Mouse (Mus musculus): ENCODE results near the gene Nradd. TPM values are rescaled to one million over a fixed set of nuclear protein-coding genes. Genes with fewer than 3 reads are reported as not detected.

Nradd gene
- total and polyA plus RNA-seq, 2 experiments from 2014 or later, result 17.4 to 23.2 TPM

DNA sequence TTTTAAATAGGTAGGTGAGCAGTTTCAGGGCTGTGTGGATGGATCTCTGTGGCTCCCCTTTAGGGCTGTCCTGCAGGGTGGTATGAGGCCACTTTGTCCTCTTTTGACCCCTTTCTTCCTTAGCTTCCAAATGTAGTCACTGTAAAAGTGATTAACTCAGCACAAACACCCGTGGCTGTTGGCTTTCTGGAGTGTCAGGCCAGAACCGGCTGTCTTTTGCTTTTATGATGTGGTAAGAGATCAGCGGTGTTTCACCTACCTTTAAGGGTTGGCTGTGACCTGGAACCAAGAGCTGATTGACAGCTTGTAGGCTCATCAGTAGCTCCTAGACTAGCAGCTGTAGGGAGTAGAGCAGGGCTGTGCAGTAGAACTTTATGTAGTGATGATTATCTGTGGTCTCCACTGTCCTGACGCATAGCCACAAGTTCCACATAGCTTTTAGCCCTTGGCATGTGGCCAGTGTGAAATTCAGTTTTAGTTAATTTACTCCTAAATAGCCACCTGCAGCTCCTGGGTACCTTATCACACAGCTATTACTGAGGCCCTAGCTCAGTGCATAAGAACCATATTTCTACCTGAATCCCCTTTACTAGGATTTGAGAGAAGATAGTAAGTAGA is 43.1 kb upstream of the Nradd start:
- Histone ChIP-seq H3K9me3 (ENCODE audit: low read length) (no peaks in the 10 kb centered on the region), H3K4me2 (ENCODE audit: low read depth, low read length, poor library complexity, severe bottlenecking) (no peak overlapping the region), H3K27me3 (ENCODE audit: insufficient read depth, low read length) (no peaks in the 10 kb centered on the region), H3K9ac (replicated peaks; ENCODE audit: low read length, poor library complexity, severe bottlenecking) (no peak overlapping the region), H3K4me3 (ENCODE audit: low read depth, low read length) (no peak overlapping the region), H3K27ac (ENCODE audit: low read depth, low read length) (no peak overlapping the region), H3K4me1 (ENCODE audit: insufficient read depth, low read length) (no peaks in the 10 kb centered on the region), H3K36me3 (ENCODE audit: insufficient read depth, low read length) (no peaks in the 10 kb centered on the region)
- no peak for TF ChIP-seq CTCF (IDR thresholded peaks at IDR 0.05)
- ATAC-seq (ENCODE audit: low FRiP score) (no peak), DNase-seq (ENCODE audit: low spot score) (no peak)
- 80% methylated on average over 4 of the region's 4 CpGs for WGBS

DNA sequence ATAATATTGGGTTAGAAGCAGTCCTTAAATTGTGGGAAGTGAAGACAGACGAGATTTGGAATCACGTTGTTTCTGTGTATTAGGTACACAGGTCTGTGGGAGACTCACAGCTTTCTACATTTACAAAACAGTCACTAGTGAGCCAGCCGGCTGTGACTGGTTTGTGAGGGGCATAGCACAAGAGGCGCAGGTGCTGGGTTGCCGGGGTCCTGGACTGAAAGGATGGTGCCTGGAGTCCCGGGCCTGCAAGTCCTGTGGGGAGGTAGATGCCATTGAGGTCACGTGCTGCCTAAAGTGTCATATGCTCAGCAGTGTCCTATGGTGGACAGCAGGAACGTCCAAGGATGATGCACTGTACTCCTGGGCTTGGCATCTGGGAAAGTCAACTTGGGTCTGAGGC is 42.1 kb upstream of the Nradd start:
- no peak for ATAC-seq (ENCODE audit: low FRiP score)
- no peaks in the 10 kb centered on the region for H3K27me3 ChIP-seq (ENCODE audit: insufficient read depth, low read length)
- DNase-seq (ENCODE audit: low spot score), result no peak
- no peak overlapping the region for H3K9ac ChIP-seq (replicated peaks; ENCODE audit: low read length, poor library complexity, severe bottlenecking)
- no peaks in the 10 kb centered on the region for H3K36me3 ChIP-seq (ENCODE audit: insufficient read depth, low read length)
- H3K4me2 ChIP-seq (ENCODE audit: low read depth, low read length, poor library complexity, severe bottlenecking), result no peak overlapping the region; the same call in 1 of the 2 replicates
- H3K9me3 ChIP-seq (ENCODE audit: low read length), result no peaks in the 10 kb centered on the region
- no peak for TF ChIP-seq CTCF (IDR thresholded peaks at IDR 0.05)
- H3K4me3 ChIP-seq (ENCODE audit: low read depth, low read length), result no peak overlapping the region
- H3K27ac ChIP-seq (ENCODE audit: low read depth, low read length), result no peak overlapping the region
- H3K4me1 ChIP-seq (ENCODE audit: insufficient read depth, low read length), result no peaks in the 10 kb centered on the region
- 34% methylated on average over 8 of the region's 8 CpGs for WGBS

DNA sequence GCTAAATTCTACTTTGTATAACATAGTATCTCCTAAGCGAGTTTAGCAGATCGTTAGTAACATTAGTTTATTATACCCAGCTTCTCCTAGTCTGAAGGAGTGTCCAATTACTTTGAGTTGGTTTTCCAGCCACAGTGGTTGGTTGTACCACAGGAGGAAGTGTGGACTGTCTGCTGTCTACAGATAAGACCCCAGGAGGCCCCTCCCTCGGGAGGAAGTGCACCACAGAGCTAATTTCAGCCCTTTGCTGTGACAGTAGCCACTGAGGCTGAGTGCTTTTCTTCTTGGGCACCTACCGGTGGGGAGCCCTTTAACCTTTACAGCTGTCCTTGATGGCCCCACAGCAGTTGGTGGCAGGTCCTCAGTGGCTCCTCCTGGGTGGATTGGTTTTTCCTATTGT is 41.7 kb upstream of the Nradd start:
- no peaks in the 10 kb centered on the region for H3K36me3 ChIP-seq (ENCODE audit: insufficient read depth, low read length)
- no peak overlapping the region for H3K4me3 ChIP-seq (ENCODE audit: low read depth, low read length)
- H3K27me3 ChIP-seq (ENCODE audit: insufficient read depth, low read length), result no peaks in the 10 kb centered on the region
- DNase-seq (ENCODE audit: low spot score), result no peak
- no peaks in the 10 kb centered on the region for H3K4me1 ChIP-seq (ENCODE audit: insufficient read depth, low read length)
- no peak for TF ChIP-seq CTCF (IDR thresholded peaks at IDR 0.05)
- WGBS, result 35% methylated on average over 4 of the region's 4 CpGs
- no peak for ATAC-seq (ENCODE audit: low FRiP score)
- H3K4me2 ChIP-seq (ENCODE audit: low read depth, low read length, poor library complexity, severe bottlenecking), result no peak overlapping the region
- no peak overlapping the region for H3K9ac ChIP-seq (replicated peaks; ENCODE audit: low read length, poor library complexity, severe bottlenecking)
- H3K9me3 ChIP-seq (ENCODE audit: low read length), result no peaks in the 10 kb centered on the region
- no peak overlapping the region for H3K27ac ChIP-seq (ENCODE audit: low read depth, low read length)

DNA sequence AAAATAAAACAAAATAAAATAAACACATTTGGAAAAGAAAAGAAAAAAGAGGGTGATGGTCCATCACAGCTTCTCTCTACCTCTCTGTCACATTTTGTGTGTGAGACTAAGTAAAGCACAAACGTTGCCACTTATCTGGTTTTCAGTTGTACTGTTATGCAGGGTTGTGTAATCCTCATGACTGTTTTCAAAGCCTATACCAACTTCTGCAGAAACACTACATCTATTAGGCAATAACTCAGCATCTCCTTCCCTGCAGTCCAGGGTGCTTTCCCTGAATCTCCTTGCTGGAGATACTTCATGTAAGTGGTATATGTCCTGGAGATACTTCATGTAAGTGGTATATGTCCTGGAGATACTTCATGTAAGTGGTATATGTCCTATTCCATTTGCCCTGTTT is 38.6 kb upstream of the Nradd start:
- H3K4me2 ChIP-seq (ENCODE audit: low read depth, low read length, poor library complexity, severe bottlenecking), result no peak overlapping the region
- TF ChIP-seq CTCF (IDR thresholded peaks at IDR 0.05), result no peak
- 0 out of 2 replicates have a peak, but pooled peaks cover 3% of the 10 kb centered on the region for H3K4me1 ChIP-seq (ENCODE audit: insufficient read depth, low read length)
- no peaks in the 10 kb centered on the region for H3K9me3 ChIP-seq (ENCODE audit: low read length)
- H3K27ac ChIP-seq (ENCODE audit: low read depth, low read length), result no peak overlapping the region
- H3K36me3 ChIP-seq (ENCODE audit: insufficient read depth, low read length), result peaks cover 7% of the 10 kb centered on the region
- H3K27me3 ChIP-seq (ENCODE audit: insufficient read depth, low read length), result no peaks in the 10 kb centered on the region
- ATAC-seq (ENCODE audit: low FRiP score) (no peak), DNase-seq (ENCODE audit: low spot score) (no peak)
- no peak overlapping the region for H3K9ac ChIP-seq (replicated peaks; ENCODE audit: low read length, poor library complexity, severe bottlenecking)
- whole genome bisulfite sequencing, result 91% methylated on average over 1 of the region's 1 CpGs
- no peak overlapping the region for H3K4me3 ChIP-seq (ENCODE audit: low read depth, low read length)

DNA sequence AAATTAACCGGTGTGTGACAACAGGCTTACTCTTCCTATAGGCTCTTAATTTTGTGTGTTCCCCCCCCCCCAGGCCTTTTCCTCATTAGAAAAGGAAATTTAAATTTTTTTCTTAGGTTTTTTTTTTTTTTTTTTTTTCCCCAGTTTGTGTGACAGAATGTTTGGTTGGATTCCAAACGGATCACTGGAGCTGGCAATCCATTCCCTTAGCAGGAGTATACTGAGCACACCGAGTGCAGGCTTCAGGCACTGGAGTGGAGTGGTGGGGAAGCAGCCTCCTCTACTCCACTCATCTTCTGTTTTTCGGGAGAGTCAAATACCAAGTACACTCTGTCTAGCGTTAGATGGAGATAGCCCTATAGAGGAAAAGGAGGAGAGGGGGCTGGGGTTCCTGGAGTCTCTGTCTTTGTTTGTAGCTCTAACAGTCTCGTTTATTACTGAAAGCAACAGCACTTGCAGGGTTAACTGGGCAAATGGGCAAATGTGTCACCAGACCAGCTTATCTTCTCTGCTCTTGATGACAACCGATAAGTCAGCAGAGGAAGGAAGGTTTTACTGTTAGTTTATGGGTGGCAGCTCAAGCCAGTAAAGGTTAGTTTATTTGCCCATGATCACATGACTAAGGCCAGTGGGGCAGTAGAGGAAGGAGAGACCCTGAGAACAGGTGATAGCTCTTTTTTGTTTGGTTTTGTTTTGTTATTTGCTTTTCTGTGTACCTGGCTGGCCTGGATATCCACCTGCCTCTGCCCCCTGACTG is 36.8 kb upstream of the Nradd start:
- H3K27ac ChIP-seq (ENCODE audit: low read depth, low read length), result no peak overlapping the region
- DNase-seq (ENCODE audit: low spot score), result no peak
- no peak for TF ChIP-seq CTCF (IDR thresholded peaks at IDR 0.05)
- no peaks in the 10 kb centered on the region for H3K9me3 ChIP-seq (ENCODE audit: low read length)
- peaks cover 6% of the 10 kb centered on the region; the same call in 1 of the 2 replicates for H3K4me1 ChIP-seq (ENCODE audit: insufficient read depth, low read length)
- no peak overlapping the region for H3K9ac ChIP-seq (replicated peaks; ENCODE audit: low read length, poor library complexity, severe bottlenecking)
- H3K4me3 ChIP-seq (ENCODE audit: low read depth, low read length), result no peak overlapping the region
- ATAC-seq (ENCODE audit: low FRiP score), result no peak
- H3K4me2 ChIP-seq (ENCODE audit: low read depth, low read length, poor library complexity, severe bottlenecking), result no peak overlapping the region
- H3K36me3 ChIP-seq (ENCODE audit: insufficient read depth, low read length), result peaks cover 7% of the 10 kb centered on the region
- 89% methylated on average over 7 of the region's 7 CpGs for WGBS
- no peaks in the 10 kb centered on the region for H3K27me3 ChIP-seq (ENCODE audit: insufficient read depth, low read length)

DNA sequence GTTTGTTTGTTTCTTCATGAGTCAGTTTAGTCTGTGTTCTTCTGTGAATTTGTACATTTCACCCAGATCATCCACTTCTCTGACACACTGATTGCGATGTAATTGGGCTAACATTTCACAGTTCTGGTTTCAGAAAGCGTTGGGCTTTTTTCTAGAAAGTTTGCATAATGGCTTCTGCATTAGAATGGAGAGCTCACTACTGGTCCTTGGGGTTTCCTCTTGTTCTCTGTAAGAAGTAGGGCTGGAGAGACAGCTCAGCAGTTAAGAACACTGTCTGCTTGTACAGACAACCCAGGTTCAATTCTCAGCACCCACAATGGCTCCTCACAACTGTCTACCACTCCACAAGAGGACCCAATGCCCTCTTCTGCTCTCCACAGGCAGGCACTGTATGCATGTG is 36.0 kb upstream of the Nradd start:
- H3K27ac ChIP-seq (ENCODE audit: low read depth, low read length), result no peak overlapping the region
- H3K4me2 ChIP-seq (ENCODE audit: low read depth, low read length, poor library complexity, severe bottlenecking), result no peak overlapping the region
- no peak overlapping the region for H3K9ac ChIP-seq (replicated peaks; ENCODE audit: low read length, poor library complexity, severe bottlenecking)
- H3K36me3 ChIP-seq (ENCODE audit: insufficient read depth, low read length), result peaks cover 7% of the 10 kb centered on the region
- H3K27me3 ChIP-seq (ENCODE audit: insufficient read depth, low read length), result no peaks in the 10 kb centered on the region
- no peak for TF ChIP-seq CTCF (IDR thresholded peaks at IDR 0.05)
- WGBS, result 85% methylated on average over 2 of the region's 2 CpGs
- H3K9me3 ChIP-seq (ENCODE audit: low read length), result no peaks in the 10 kb centered on the region
- ATAC-seq (ENCODE audit: low FRiP score) (no peak), DNase-seq (ENCODE audit: low spot score) (no peak)
- H3K4me3 ChIP-seq (ENCODE audit: low read depth, low read length), result no peak overlapping the region
- peaks cover 10% of the 10 kb centered on the region; the same call in 1 of the 2 replicates for H3K4me1 ChIP-seq (ENCODE audit: insufficient read depth, low read length)

Data from midbrain, postnatal 0 days (tissue).